Mouse (Mus musculus): Measurements from ENCODE around the gene Gm6902.
"Not testable (repeated sequence)": the region's sequence is repeated elsewhere in the genome, so short reads cannot be mapped to it uniquely, and the experiment has no call there.

Gm6902 gene

GRCm38 (mm10) chr7:23278800-23279199 lies at the start of gene Gm6902:
Gm6902 (minus strand) TSS chr7:23278900.
- DNase-seq: not testable (repeated sequence)

GRCm38 (mm10) chr7:23300892-23301291 lies 22.2 kb upstream of the Gm6902 start, which contains the start of gene Nlrp4e:
Nlrp4e (plus strand) TSS chr7:23301192.
- not testable (repeated sequence) for DNase-seq

GRCm38 (mm10) chr7:23251582-23251981 lies 27.1 kb downstream of the Gm6902 start, which contains the start of gene Vmn1r166:
Vmn1r166 (minus strand) TSS chr7:23251682.
- not testable (repeated sequence) for DNase-seq

All from cerebellum, postnatal 10 days (tissue).